Mouse (Mus musculus): ENCODE measurements around the gene Plxna4.
"Not testable (repeated sequence)": the region's sequence is repeated elsewhere in the genome, so short reads cannot be mapped to it uniquely, and the experiment has no call there.

The Plxna4 gene

DNA sequence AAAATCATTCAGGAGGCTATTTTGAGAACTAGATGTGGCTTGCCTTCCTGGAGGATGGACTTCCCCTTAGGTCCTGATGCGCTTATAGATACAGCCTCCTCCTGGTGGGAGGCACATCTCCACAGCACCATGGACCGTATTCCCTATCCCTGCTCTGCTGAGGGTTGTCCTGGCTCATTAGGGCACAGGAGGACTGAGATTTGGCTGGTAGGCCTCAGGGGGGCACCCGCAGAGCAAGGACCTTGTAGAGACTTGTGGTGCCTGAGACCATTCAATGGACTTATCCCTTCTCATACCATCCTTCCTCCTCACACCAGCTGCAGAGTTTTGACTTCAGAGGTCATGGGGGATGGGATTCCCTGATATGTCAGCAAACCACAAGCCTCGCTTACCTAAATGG, 47.8 kb downstream of the Plxna4 start:
- DNase-seq (ENCODE audit: low read depth, low spot score): no peak

DNA sequence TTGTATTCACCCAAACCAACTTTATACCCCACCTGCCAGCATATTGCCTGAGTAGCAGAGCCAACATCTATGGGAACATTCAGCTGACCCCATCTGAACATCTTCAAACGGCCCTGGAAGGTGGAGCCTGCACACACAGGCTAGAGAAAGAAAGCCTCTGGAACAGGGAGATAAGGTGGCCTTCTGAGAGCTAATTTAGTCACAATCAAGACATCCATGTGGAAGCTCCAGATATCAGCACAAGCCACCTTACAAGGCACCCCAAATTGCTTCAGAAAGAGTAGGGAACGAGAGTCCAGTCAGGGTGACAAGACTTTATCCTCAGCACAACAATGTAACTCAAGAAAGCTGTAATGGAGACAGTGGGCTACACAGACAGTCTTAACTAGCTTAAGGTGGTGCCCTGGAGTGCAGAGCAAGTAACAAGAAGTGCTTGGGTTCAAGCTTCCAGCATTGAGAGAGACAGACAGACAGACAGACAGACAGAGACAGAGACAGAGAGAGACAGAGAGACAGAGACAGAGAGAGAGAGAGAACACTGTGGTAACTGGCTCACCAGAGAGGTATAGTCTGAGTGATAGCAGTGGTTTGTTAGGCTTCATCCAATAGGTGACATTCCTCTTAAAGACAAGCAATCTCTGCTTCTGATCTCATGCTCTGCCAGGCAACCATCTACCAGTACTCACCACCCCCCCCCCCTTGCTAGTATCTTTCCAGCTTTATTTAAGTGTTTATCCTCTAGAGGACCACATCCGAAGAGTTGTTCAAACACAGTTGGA, 53.8 kb downstream of the Plxna4 start:
- no peak for DNase-seq (ENCODE audit: low read depth, low spot score)

DNA sequence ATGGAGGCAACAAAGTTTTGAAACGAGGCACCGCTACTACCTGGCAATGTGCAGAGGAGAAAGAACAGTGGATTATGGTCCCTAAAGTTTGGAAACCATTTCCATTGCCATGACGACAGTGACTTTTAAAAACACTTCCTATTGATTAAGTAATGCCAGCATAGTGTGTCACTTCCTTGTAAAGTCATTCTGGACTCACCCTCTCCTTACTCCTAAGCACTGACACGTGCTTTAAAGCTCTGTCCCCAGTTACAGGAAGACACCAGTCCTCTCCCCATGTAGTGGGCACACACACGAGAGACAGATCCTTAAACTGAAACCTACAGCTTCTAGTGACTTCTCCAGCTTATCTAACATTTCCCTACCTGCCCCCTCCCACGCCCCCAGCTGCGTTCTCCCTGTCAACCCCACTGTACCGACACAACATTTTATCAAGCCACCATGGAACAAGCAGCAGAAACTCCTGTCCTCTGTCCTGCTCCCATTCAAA, 59.9 kb downstream of the Plxna4 start:
- DNase-seq (ENCODE audit: low read depth, low spot score): no peak

DNA sequence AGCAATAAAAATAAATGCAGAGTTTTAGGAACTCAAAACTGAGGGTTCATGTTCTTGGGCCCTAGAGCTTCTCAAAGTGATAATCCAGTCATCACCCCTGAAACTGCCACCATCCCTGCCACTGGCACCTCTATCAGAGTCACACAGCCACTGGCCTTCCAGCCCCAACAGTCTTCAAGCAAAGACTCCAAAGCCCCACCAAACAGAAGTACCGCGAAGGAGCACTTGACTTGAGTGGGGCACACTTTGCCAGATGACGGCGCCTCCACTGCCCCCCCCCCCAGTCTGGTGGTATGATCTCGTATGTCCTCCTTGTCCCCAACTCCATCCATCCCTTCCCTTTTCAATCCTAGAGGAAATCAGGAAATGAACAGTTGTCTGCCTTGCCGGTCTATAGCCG, 60.5 kb downstream of the Plxna4 start:
- DNase-seq (ENCODE audit: low read depth, low spot score): no peak

DNA sequence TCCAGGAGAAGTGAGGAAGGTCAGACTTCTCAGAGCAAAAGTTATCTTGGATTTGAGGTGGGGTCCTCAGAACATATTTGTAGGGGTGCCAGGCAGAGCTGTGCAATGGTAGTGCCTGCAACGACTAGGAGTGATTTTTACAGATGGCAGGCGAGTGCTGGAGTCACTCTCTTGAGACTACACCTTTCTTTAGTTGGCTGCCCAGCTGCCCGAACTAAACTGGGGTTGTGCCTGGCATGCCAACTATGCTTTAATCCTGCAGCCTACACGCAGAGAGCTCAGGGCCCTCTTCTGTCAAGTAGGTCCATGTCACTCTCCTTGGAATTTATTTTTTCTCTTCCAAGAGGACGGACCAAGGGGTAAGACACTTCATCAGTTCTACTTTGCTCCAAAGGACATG, 61.2 kb downstream of the Plxna4 start:
- no peak for DNase-seq (ENCODE audit: low read depth, low spot score)

DNA sequence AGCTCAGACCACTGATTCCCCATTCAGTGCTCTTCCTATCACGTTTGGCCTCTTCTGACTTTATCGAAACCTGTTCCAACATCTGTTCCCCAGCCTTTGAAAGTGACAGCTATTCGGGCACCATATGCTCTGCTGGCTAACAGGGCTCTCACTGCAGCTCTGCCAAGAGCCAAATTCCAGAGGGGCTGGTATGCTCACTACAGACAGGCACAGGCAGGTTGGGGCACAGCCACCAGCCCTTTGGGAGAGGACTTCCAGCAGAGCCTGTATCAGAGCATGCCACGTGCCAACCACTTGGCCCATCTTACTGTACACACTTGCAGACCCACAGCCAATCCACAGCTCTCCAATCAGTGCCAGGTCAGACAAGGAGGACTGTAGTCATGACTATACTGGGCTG, 67.9 kb downstream of the Plxna4 start:
- DNase-seq (ENCODE audit: low read depth, low spot score): no peak

DNA sequence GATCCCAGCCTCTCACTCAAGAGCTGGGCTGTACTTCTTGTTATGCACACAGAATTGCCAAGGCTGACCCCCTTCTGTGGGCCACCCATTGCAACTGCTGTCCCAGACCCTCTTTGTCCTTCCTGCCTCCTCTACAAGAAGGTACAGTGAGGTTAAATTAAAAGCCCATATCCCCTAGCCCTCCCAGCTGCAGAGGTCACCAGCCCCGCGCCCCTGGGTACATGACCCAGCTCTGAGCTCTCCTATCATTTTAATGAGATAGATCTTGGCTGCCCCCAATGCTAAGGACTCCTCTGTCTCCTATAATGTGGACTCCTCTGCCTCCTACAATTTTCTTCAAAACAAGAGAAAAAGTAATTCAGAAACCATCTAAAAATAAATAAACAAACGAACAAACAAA, 69.4 kb downstream of the Plxna4 start:
- DNase-seq (ENCODE audit: low read depth, low spot score): no peak

DNA sequence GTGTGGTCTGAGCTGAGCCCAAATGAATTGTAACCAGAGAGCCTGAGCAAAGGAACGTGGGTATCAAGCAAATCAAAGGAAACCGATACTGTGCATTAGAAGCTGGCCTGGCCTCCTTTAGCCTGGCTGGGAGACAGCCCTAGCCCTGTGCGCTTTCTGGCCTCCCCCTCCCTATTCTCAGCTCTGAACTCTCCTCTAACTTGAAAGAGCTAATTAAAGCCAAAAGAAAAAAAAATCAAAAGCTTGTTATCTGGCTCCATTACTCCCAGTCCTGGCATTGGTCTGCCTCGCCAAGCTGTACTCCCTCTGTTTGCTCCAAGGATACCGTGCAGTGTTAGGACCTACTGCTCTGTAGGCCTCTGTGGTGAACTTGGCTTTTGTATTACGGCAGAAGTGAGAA, 73.9 kb downstream of the Plxna4 start:
- DNase-seq (ENCODE audit: low read depth, low spot score): no peak

DNA sequence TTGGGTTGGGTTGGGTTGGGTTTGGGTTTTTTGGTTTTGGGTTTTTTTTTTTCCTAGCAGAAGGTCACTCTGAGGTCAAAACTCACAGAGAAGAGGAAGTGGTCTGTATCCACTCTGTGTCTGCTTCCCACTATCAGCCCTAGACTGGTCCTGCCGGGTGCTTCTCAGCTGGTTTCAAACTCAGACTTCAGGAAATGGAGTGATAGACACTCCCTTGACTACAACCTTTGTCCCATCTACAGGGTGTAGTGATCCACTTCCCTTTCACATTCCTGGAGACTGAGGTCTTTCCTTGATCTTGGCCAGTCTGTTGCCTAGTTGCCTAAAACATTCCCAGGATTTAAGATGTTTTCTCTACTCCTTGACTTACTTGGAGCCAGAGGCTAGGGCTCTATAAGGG, 76.0 kb downstream of the Plxna4 start:
- peak; percentile 14 for DNase-seq (ENCODE audit: low read depth, low spot score)

DNA sequence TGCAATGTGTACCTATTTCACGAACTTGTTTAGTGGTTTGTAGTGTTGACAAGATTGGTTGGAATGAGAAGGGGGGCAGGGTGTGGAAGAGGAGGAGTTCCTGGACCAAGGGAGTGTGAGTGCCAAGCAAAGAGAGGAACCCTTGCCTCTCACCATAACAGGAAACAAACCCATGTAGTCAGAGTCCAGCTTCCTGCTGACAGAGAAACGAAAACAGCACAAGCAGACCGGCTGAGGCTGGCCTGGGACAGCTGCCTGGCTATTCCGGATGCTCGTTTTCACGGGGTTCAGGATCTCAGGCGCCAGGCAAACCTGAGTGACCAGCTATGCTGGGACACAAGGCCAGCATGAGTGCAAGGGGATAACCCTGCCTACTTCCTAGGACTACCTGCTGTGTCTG, 77.1 kb downstream of the Plxna4 start:
- DNase-seq (ENCODE audit: low read depth, low spot score): peak; percentile 28

DNA sequence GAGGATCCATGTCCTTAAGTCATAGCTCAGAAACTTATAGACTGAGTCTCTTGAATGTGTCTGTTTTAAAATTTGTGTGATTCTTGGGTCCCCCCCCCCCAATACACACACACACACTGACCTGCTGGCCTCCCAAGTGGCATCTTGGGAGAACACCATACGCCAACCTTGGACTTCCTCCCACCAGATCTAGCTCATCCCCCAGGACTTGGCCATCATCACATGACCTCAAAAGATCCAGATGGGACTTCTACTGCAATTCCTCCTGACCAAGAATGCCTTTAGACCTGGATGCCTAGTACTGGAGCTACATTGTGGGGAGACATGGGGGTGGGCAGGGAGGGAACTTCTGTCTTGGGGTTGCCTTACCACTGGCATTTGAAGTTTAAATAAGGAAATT, 77.5 kb downstream of the Plxna4 start:
- no peak for DNase-seq (ENCODE audit: low read depth, low spot score)

DNA sequence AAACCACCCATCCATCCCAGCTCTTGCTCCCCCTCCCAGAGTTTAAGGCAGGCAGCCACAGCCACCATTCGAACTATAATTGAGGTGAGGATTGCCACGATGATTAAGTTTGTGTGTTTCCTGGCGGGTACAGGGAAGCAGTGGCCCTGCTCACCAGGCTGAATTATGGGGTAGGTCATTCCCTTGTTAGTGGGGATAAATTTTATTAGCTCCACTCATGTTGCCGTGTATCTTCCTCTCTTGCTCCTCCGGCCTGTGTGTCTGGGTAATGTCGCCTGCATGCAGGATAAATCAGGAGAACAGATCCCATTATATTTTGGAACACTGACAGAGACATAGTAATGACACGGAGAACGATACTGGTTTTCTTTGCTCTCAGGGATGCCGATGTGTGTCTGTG, 78.9 kb downstream of the Plxna4 start:
- DNase-seq (ENCODE audit: low read depth, low spot score): no peak

DNA sequence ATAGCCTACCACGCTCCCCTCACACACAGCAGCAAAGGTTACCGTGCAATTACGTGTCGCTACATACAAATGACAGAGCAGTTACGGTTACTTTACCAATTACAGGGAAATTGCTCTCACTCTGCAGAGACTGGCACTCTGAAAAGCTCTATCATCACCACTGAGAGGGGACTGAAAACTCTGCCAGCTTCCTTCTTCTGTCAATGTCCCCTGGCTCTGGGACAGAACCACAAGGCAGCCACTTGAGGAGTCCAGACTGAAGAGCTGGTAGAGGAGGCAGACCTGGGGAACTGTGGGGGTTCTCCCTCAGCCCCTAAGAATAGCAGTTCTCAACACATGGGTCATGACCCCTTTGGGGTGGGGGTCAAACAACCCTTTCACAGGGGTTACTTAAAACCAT, 83.0 kb downstream of the Plxna4 start:
- no peak for DNase-seq (ENCODE audit: low read depth, low spot score)

DNA sequence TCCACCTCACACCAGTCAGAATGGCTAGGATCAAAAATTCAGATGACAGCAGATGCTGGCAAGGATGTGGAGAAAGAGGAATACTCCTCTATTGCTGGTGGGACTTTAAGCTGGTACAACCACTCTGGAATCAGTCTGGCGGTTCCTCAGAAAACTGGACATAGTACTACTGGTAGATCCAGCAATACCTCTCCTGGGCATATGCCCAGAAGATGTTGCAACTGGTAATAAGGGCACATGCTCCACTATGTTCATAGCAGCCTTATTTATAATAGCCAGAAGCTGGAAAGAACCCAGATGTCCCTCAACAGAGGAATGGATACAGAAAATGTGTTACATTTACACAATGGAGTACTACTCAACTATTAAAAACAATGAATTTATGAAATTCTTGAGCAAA, 86.8 kb downstream of the Plxna4 start:
- not testable (repeated sequence) for DNase-seq (ENCODE audit: low read depth, low spot score)

DNA sequence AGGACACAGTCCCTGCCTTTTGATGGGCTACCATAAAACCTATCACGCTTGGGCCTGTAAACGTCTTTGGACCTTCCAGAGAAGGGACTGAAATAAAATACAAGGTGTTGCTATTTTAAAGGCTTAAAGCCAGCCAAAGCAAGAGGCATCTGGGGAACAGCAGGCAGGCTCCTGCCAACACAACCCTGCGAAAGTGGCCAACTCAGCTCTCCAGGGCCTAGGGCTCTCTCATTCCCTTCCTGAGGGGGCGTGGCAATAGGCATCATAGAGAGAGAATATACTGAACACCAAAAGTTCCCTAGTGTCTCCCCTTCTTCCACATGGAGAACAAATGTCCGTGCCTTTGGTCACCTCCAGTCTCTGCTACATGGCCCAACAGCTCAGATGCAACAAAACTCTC, 89.9 kb downstream of the Plxna4 start:
- peak; percentile 49 for DNase-seq (ENCODE audit: low read depth, low spot score)

DNA sequence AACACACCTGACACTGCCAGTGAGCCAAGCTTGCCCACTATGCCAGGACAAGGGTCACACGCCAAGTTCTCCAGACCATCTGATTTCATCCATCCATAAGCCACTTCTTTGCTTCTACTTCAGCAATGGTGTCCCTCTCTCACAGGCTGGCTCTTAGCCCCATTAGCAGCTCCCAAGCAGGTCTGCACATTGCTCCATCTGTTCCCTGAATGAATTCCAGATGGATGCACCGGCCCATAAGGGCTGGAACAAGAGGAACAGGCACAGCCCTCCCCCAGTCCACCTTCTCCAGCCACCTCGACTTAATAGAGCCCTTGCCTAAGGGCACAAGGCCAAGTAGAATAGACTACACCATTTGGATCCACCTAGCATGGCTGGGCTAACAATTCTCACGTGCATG, 91.9 kb downstream of the Plxna4 start:
- DNase-seq (ENCODE audit: low read depth, low spot score): no peak

DNA sequence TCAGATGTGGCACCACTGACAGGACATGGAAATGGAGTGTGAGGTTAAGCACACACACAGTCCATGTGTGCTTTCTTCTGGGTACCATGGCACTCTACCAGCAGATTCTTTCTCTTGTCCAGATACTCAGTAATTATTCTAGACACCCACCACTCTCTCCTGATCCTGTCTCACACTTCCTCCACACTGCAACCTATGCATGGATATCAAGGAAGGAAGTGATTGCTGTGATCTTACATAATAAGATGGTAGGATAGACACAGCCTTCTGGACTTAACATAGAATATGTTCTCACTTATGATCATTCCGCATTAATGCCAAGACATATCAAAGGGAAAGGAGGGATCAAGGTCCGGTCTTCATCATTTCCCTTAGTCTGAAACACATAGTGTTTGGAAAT, 92.5 kb downstream of the Plxna4 start:
- DNase-seq (ENCODE audit: low read depth, low spot score): no peak

DNA sequence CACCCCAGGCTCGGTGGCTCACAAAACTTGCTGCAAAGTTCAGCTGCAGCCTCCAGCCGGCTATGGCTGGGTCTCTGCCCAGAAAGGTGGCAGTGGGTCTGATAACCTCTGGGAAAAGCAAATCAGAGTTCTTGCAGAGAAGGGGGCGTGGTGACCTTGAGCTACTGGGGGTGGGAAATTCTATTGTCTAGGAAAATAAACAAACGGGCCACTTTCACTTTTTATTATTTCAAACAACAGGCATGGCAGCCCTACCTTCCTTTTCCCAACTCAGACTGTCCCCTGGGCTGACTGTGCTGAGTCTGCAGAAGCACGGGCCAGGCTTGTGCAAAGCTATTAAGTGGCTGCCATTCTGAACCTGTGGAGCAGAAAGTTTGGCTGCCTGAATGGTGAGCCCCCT, 94.4 kb downstream of the Plxna4 start:
- DNase-seq (ENCODE audit: low read depth, low spot score): no peak

DNA sequence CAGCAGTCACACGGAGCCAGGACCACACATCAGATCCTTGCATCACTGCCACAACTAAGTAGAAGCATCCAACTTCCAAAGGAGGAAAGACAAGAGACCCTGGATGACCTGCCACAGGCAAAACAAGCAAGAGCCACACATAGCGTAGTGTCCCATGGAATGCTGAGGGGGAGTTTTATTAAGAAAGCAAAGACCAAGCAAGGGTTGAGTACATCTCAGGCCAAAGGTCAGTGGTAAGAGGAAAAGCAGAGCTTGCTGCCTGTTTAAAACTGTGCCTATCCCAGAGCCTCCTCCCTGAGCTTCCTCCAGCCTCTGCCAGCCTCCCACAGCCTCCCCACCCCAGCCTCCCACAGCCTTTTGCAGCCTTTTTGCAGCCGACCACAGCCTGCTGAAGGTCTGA, 100.9 kb downstream of the Plxna4 start:
- no peak for DNase-seq (ENCODE audit: low read depth, low spot score)

DNA sequence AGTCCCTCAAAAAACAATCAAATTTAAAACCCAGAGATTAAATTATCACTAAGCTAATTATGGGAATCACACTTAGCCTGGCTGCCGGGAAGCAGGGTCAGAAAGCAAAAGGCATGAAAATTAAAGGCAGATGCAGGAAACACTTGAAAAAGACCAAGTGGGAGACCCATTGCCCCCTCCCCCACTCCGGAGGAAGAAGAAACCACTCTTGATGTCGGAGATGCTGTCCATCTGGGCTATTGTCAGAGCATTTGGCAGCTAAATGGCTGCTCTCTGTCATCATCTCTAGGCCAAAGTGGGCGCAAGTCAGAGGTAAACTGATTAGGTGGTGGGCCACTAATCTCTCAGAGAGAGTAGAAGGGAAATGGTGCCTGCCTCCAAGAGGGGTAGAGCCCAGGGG, 105.5 kb downstream of the Plxna4 start:
- DNase-seq (ENCODE audit: low read depth, low spot score): no peak

DNA sequence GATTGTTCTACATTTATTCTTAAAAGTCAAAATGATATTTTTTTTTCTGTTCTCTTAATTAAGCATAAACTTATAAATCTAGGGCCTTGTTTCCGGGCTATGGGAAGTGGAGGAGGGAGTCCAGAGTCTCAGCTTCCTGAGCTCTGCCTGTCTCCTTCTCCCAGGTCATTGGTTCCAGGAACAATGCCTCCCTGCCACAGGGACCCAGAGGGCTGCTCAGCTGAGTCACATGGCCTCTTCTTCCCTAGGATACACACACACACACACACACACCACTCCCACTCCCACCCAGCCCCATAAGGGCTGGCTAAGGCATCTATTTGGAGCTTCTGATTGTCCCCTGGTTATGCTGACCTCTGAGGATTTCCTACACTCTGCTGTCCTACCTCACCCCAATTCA, 107.3 kb downstream of the Plxna4 start:
- no peak for DNase-seq (ENCODE audit: low read depth, low spot score)

DNA sequence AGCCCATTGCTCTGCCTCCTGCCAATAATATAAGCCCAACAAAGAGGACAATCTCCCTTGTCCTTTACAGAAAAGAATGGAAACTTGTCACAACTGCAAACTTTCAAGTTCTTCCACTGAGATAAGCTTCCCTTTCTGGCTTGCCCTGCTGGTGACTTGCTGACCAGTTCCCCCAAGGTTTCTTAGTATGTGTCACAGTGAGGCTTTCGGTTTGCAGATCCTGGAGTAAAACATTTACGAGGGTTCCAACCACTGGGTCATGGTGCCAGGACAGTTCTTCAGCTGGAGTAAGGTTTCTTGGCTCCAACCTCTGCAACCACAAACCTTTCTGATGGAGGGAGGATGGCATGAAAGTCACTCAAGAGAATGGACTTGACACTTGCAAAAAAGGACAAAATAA, 108.2 kb downstream of the Plxna4 start:
- peak; percentile 27 for DNase-seq (ENCODE audit: low read depth, low spot score)

DNA sequence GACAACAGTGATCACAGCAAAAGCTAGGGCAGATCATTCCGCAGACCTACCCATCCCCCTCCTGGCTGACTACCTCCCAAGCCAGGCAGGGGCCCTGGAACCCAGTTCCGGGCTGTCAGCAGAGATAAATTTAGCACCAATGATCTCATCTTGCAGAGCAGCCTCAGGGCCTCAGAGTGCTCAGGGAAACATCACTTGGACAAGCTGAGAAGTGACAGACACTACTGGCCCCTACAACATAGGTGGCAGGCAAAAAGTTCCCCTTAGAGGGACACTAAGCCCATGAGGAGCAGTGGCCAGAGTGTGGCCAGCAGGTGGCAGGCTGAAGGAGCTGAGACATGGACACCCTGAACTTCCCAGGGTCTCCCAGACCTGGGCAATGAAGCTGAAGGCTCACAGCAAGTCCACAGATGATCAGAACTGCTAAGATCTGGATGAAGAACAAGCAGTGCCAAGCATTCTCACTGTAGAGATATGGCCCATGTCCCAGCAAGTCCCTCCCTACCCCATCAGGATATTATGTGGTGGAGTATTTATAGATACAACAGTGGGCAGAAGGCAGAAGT, 108.7 kb downstream of the Plxna4 start:
- peak; percentile 90 for DNase-seq (ENCODE audit: low read depth, low spot score)

DNA sequence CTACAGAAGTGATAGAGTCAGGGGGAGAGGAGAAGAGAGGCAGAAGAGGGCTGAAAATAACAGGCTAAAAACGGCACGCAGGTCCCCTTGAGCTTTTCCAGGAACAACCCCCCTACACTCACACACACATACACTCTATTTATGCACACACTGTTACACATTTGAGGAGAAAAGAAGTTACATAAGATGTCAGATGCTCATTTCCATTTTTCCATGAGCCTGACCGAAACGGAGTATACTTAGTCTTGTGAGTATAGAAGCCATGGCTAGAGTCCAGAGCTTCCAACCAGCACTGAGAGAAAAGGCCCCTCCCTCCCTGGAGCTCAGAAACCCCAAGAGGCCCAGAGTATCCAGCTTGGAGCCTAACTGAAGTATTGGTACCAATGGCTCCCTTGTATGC, 112.0 kb downstream of the Plxna4 start:
- no peak for DNase-seq (ENCODE audit: low read depth, low spot score)

Measured in skeletal muscle tissue, adult 2 months (tissue).